In the genomic region with DNA sequence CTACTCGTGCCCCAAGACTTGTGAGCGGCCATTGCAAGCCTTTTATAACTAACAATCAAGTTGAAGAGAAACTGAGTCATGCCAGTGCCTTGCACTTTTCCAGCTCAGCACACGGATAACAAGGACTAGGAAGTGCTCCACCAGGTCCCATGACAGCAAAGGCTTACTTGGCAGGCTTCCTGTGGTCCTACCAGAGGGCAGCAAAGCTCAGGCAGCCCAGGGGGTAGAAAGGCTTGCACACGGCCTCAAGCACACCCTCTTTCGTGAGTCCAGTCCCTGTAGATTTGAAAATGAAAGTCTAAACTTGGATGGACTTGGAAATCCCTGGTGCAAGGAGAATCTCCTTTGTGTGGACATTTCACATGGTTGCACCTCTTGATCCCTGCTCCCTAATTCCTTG, we compare ENCODE assay signal across 21 mouse cellular contexts. TPM values are rescaled to one million over a fixed set of nuclear protein-coding genes. Genes with fewer than 3 reads are reported as not detected.
"Had no signal": no experiment of that assay in that cellular context is flagged by ENCODE, and none has a peak within 500 bp of the region (broad histone marks: within the 10 kb centered on the region; RNA-seq: fewer than 3 reads in every experiment).

No protein-coding gene starts in this region.

- H3K36me3 ChIP-seq: liver, embryonic 13.5 days; midbrain, embryonic 12.5 days; midbrain, embryonic 15.5 days; neural tube, embryonic 12.5 days; neural tube, embryonic 15.5 days had no signal

- H3K9ac ChIP-seq: liver, embryonic 13.5 days; midbrain, embryonic 12.5 days; midbrain, embryonic 15.5 days; neural tube, embryonic 12.5 days; neural tube, embryonic 15.5 days had no signal

- DNase-seq: kidney, adult 2 months; kidney, postnatal 25 days; layer of hippocampus, postnatal 36 days; liver, embryonic 13.5 days; lung, adult 2 months; lung, postnatal 14 days; right cerebral cortex, adult 18-20 months; right cerebral cortex, postnatal 14 days; right cerebral cortex, postnatal 4 days; thymus, adult 2 months; thymus, postnatal 14 days; thymus, postnatal 4 days had no signal

- H3K4me1 ChIP-seq: liver, embryonic 13.5 days; midbrain, embryonic 12.5 days; midbrain, embryonic 15.5 days; neural tube, embryonic 12.5 days; neural tube, embryonic 15.5 days had no signal

- ATAC-seq: midbrain, embryonic 15.5 days had no signal

- H3K27me3 ChIP-seq: midbrain, embryonic 12.5 days; midbrain, embryonic 15.5 days; neural tube, embryonic 12.5 days; neural tube, embryonic 15.5 days had no signal

- H3K27ac ChIP-seq: kidney, postnatal 0 days; left cerebral cortex, adult 2 months; liver, embryonic 13.5 days; macrophage; midbrain, embryonic 12.5 days; midbrain, embryonic 15.5 days; neural tube, embryonic 12.5 days; neural tube, embryonic 15.5 days; stomach, postnatal 0 days had no signal

- H3K4me2 ChIP-seq: liver, embryonic 13.5 days; midbrain, embryonic 12.5 days; midbrain, embryonic 15.5 days; neural tube, embryonic 12.5 days; neural tube, embryonic 15.5 days had no signal

- H3K4me3 ChIP-seq: layer of hippocampus, adult 2 months; left cerebral cortex, adult 2 months; liver, embryonic 13.5 days; midbrain, embryonic 12.5 days; midbrain, embryonic 15.5 days; neural tube, embryonic 12.5 days; neural tube, embryonic 15.5 days had no signal

- H3K9me3 ChIP-seq: liver, embryonic 13.5 days; midbrain, embryonic 12.5 days; midbrain, embryonic 15.5 days; neural tube, embryonic 12.5 days; neural tube, embryonic 15.5 days had no signal

RNA-seq across cellular contexts. Expression of gene Cldn5, which starts 47.5 kb away (rescaled TPM):
- polyA plus RNA-seq: macrophage had no signal
